Mouse (Mus musculus): ENCODE measurements at regions not wholly inside any gene's neighbourhood (a gene's known extent, or its start where the extent isn't known, plus 50 kb on each side); places are given as distances from the start of the nearest gene placed in this dataset.

- no peak for DNase-seq
These were observed 202.6 kb downstream of the Slitrk5 start for GRCm38 (mm10) chr14:111877524-111877923.

DNA sequence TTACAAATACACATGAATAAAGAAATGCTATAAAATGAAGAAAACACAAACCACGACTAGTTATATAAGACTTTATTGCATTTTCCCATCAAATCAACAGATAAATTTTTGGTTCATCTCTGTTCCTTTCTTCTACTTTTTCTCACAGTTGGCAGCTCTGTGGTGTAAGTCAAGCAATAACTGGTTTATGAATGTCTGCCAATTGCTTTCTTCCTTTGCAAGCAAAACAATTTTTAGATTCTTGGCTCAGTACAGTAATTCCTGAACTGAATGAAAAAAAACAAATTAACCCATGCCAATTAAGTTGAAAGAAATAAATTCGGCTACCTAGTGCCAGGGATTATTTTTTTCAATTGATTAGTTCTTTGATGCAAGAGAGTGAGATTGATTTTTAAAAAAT, 203.1 kb downstream of the Slitrk5 start:
- DNase-seq = peak; percentile 2

DNA sequence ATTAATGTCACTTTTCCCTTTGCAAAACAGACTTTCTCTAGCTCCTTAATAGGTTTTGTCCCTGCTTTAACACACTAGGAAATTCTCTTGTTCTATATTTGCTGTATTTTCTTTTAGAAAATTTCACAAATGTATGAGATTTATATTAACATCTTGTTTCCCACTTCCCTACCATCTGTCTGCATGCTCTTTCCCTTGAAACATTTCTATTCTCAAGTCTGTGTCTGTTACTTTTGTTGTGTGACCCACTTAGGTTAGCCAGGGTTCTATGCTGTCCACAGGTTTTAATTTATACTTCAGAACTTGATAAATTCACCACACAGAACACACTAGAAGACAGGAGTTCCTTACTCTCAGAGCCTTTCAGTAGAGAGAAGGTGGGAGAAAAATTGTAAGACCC, 209.1 kb downstream of the Slitrk5 start:
- no peak for DNase-seq

- no peak for DNase-seq
These were observed 212.8 kb downstream of the Slitrk5 start for GRCm38 (mm10) chr14:111887688-111888087.

GRCm38 (mm10) chr14:111888781-111889180, 213.9 kb downstream of the Slitrk5 start:
- DNase-seq = no peak
